Mouse (Mus musculus) forebrain, embryonic 16.5 days (tissue): Measurements from ENCODE around the gene Trim14. TPM values are rescaled to one million over a fixed set of nuclear protein-coding genes. Genes with fewer than 3 reads are reported as not detected.
A peak's percentile ranks its signal among the peaks of the same experiment; 100 is the strongest.

Experiments used
- ATAC-seq: fragments of 200-750 bp; cut with Nextera tagmentation; 2 replicates; pipeline ENCODE4 v1.8.0; 2017; ENCODE audit warnings: mild to moderate bottlenecking, moderate library complexity
- H3K27ac ChIP-seq: fragments of 300-500 bp; sonication (generic); 2 replicates; pipeline ENCODE4 v1.5.1; 2014; ENCODE audit warnings: low read length, control low read depth
- H3K27me3 ChIP-seq: fragments of 300-500 bp; sonication (generic); replicated peaks from 2 replicates; pipeline ENCODE4 v1.6.1; 2014; ENCODE audit warnings: low read length; ENCODE audit not compliant: control insufficient read depth, insufficient read depth
- H3K36me3 ChIP-seq: fragments of 300-500 bp; sonication (generic); 2 replicates; pipeline ENCODE4 v1.6.1; 2014; ENCODE audit not compliant: control insufficient read depth, insufficient read depth
- H3K4me1 ChIP-seq: fragments of 300-500 bp; sonication (generic); replicated peaks from 2 replicates; pipeline ENCODE4 v1.6.1; 2014; ENCODE audit warnings: low read length; ENCODE audit not compliant: control insufficient read depth, insufficient read depth
- H3K4me2 ChIP-seq: fragments of 300-500 bp; sonication (generic); 2 replicates; pipeline ENCODE4 v1.6.1; 2014; ENCODE audit warnings: mild to moderate bottlenecking, low read length, control low read depth
- H3K4me3 ChIP-seq: fragments of 300-500 bp; sonication (generic); replicated peaks from 2 replicates; pipeline ENCODE4 v1.5.1; 2014; ENCODE audit warnings: mild to moderate bottlenecking, low read length, control low read depth
- H3K9ac ChIP-seq: fragments of 300-500 bp; sonication (generic); replicated peaks from 2 replicates; pipeline ENCODE4 v1.6.1; 2014; ENCODE audit warnings: low read depth, low read length, control low read depth
- H3K9me3 ChIP-seq: fragments of 300-500 bp; sonication (generic); 2 replicates; pipeline ENCODE4 v1.6.1; 2016; ENCODE audit warnings: low read length; ENCODE audit not compliant: control insufficient read depth
- WGBS: fragments of 180-500 bp; shearing (Covaris S2); extraction: QIAGEN DNeasy Blood & Tissue Kit; methylation state at CpG from one replicate; pipeline ENCODE4 v1.1.7; 2014; 5-methylcytosine and 5-hydroxymethylcytosine counted together
- polyA plus RNA-seq: library from polyadenylated mRNA; unstranded; fragments of >200 nt; fragmentation: Nextera tagmentation; extraction: Ambion mirVana; gene quantifications from 2 replicates; pipeline ENCODE4 v1.2.1, GENCODE M21; 2015

Gene Trim14
- polyA plus RNA-seq, 1 experiment from 2014 or later = 0.85 TPM

GRCm38 (mm10) chr4:46498976-46499375 lies 37.0 kb downstream of the Trim14 start:
- Histone ChIP-seq H3K27me3 (no peaks in the 10 kb centered on the region), H3K4me1 (no peaks in the 10 kb centered on the region), H3K9ac (no peak overlapping the region), H3K4me3 (no peak overlapping the region), H3K4me2 (no peak overlapping the region), H3K9me3 (no peaks in the 10 kb centered on the region), H3K27ac (no peak overlapping the region), H3K36me3 (peaks cover 18% of the 10 kb centered on the region)
- 10% methylated on average over 4 of the region's 4 CpGs for WGBS
- ATAC-seq = peak; percentile 18; the same call in 1 of the 2 replicates

GRCm38 (mm10) chr4:46498511-46498910 lies 37.4 kb downstream of the Trim14 start:
- ATAC-seq = no peak
- H3K36me3 ChIP-seq = peaks cover 20% of the 10 kb centered on the region
- H3K27me3 ChIP-seq = no peaks in the 10 kb centered on the region
- no peak overlapping the region for H3K9ac ChIP-seq
- H3K4me1 ChIP-seq = no peaks in the 10 kb centered on the region
- no peak overlapping the region for H3K27ac ChIP-seq
- H3K4me3 ChIP-seq = no peak overlapping the region
- no peaks in the 10 kb centered on the region for H3K9me3 ChIP-seq
- H3K4me2 ChIP-seq = no peak overlapping the region
- 87% methylated on average over 3 of the region's 3 CpGs for WGBS

GRCm38 (mm10) chr4:46497286-46497892 lies 38.6 kb downstream of the Trim14 start:
- WGBS = 47% methylated on average over 4 of the region's 4 CpGs
- Histone ChIP-seq H3K9ac (no peak overlapping the region), H3K4me3 (no peak overlapping the region), H3K27me3 (no peaks in the 10 kb centered on the region), H3K36me3 (peaks cover 22% of the 10 kb centered on the region), H3K4me2 (no peak overlapping the region), H3K9me3 (no peaks in the 10 kb centered on the region), H3K4me1 (no peaks in the 10 kb centered on the region), H3K27ac (no peak overlapping the region)
- no peak for ATAC-seq

- Histone ChIP-seq H3K4me1 (no peaks in the 10 kb centered on the region), H3K9me3 (no peaks in the 10 kb centered on the region), H3K4me3 (no peak overlapping the region), H3K9ac (no peak overlapping the region), H3K36me3 (peaks cover 15% of the 10 kb centered on the region), H3K27me3 (no peaks in the 10 kb centered on the region), H3K27ac (no peak overlapping the region), H3K4me2 (no peak overlapping the region)
- no peak for ATAC-seq
- 90% methylated on average over 12 of the region's 12 CpGs for WGBS
Observed at GRCm38 (mm10) chr4:46495543-46495942, 40.4 kb downstream of the Trim14 start.

GRCm38 (mm10) chr4:46493071-46493470 lies 42.9 kb downstream of the Trim14 start:
- peaks cover 11% of the 10 kb centered on the region for H3K36me3 ChIP-seq
- 94% methylated on average over 6 of the region's 6 CpGs for WGBS

GRCm38 (mm10) chr4:46489028-46489925 lies 46.7 kb downstream of the Trim14 start, which contains the start of gene Nans:
Gene Nans (plus strand): TSS chr4:46489248.
- under 1% methylated on average over 58 of the region's 58 CpGs for WGBS
- peak; percentile 100 for ATAC-seq
- H3K4me1 ChIP-seq = peaks cover 6% of the 10 kb centered on the region
- H3K9ac ChIP-seq = peak within 1 kb of the TSS; percentile 84
- H3K4me2 ChIP-seq = peak within 1 kb of the TSS; percentile 80
- peak within 1 kb of the TSS; percentile 73 for H3K27ac ChIP-seq
- no peaks in the 10 kb centered on the region for H3K9me3 ChIP-seq
- peaks cover 11% of the 10 kb centered on the region for H3K36me3 ChIP-seq
- H3K27me3 ChIP-seq = no peaks in the 10 kb centered on the region
- H3K4me3 ChIP-seq = peak within 1 kb of the TSS; percentile 81

More at GRCm38 (mm10) chr4:46493071-46493470, 42.9 kb downstream of the Trim14 start:
- H3K9ac ChIP-seq = no peak overlapping the region
- no peak overlapping the region for H3K27ac ChIP-seq
- no peak overlapping the region for H3K4me2 ChIP-seq
- ATAC-seq = no peak
- peaks cover 6% of the 10 kb centered on the region for H3K4me1 ChIP-seq
- H3K27me3 ChIP-seq = no peaks in the 10 kb centered on the region
- H3K9me3 ChIP-seq = no peaks in the 10 kb centered on the region
- no peak overlapping the region for H3K4me3 ChIP-seq

- Histone ChIP-seq H3K4me3 (no peak overlapping the region), H3K4me2 (no peak overlapping the region), H3K27me3 (no peaks in the 10 kb centered on the region), H3K4me1 (peaks cover 6% of the 10 kb centered on the region), H3K36me3 (no peaks in the 10 kb centered on the region), H3K9me3 (no peaks in the 10 kb centered on the region), H3K27ac (no peak overlapping the region), H3K9ac (no peak overlapping the region)
- WGBS = 89% methylated on average over 5 of the region's 5 CpGs
- no peak for ATAC-seq
Observed at GRCm38 (mm10) chr4:46487348-46487747, 48.6 kb downstream of the Trim14 start.

- H3K4me3 ChIP-seq = no peak overlapping the region
- H3K36me3 ChIP-seq = no peaks in the 10 kb centered on the region
- peaks cover 6% of the 10 kb centered on the region for H3K4me1 ChIP-seq
- no peak overlapping the region for H3K4me2 ChIP-seq
- no peaks in the 10 kb centered on the region for H3K9me3 ChIP-seq
- WGBS = 65% methylated on average over 14 of the region's 14 CpGs
- no peak overlapping the region for H3K27ac ChIP-seq
- no peaks in the 10 kb centered on the region for H3K27me3 ChIP-seq
- H3K9ac ChIP-seq = no peak overlapping the region
- no peak for ATAC-seq
Observed at GRCm38 (mm10) chr4:46485696-46486417, 50.1 kb downstream of the Trim14 start.

- Histone ChIP-seq H3K9ac (no peak overlapping the region), H3K27me3 (no peaks in the 10 kb centered on the region), H3K4me3 (no peak overlapping the region), H3K4me1 (no peaks in the 10 kb centered on the region), H3K9me3 (no peaks in the 10 kb centered on the region), H3K27ac (no peak overlapping the region), H3K36me3 (peaks cover 5% of the 10 kb centered on the region), H3K4me2 (no peak overlapping the region)
- WGBS = 95% methylated on average over 2 of the region's 2 CpGs
- no peak for ATAC-seq
Observed at GRCm38 (mm10) chr4:46479081-46479480, 56.9 kb downstream of the Trim14 start.
